Mouse (Mus musculus) urinary bladder, postnatal 10 days (tissue): ENCODE results near the gene Hspb3.

ENCODE experiments used
- DNase-seq: peaks from one replicate; pipeline ENCODE4 v3.0.0; 2022; ENCODE audit warnings: low spot score

Gene Hspb3

GRCm38 (mm10) chr13:113634732-113635481 is 28.6 kb downstream of the Hspb3 start:
- DNase-seq = no peak

- DNase-seq = no peak
Observed at GRCm38 (mm10) chr13:113632506-113632905, 31.0 kb downstream of the Hspb3 start.

- DNase-seq = no peak
Observed at GRCm38 (mm10) chr13:113627601-113628000, 35.9 kb downstream of the Hspb3 start.

GRCm38 (mm10) chr13:113622865-113623255 is 40.6 kb downstream of the Hspb3 start:
- no peak for DNase-seq

GRCm38 (mm10) chr13:113622122-113622864 is 41.2 kb downstream of the Hspb3 start:
- no peak for DNase-seq

GRCm38 (mm10) chr13:113619003-113619402 is 44.5 kb downstream of the Hspb3 start:
- DNase-seq = no peak

- peak; percentile 73 for DNase-seq
Observed at GRCm38 (mm10) chr13:113617891-113618823, 45.3 kb downstream of the Hspb3 start, which contains the start of gene Snx18. Gene Snx18, minus strand, starts transcription at chr13:113618564.

- DNase-seq = no peak
Observed at GRCm38 (mm10) chr13:113617338-113617890, 46.1 kb downstream of the Hspb3 start.

GRCm38 (mm10) chr13:113616751-113617337 is 46.6 kb downstream of the Hspb3 start:
- DNase-seq = no peak

- no peak for DNase-seq
Observed at GRCm38 (mm10) chr13:113615971-113616671, 47.4 kb downstream of the Hspb3 start.

- DNase-seq = no peak
Observed at GRCm38 (mm10) chr13:113615546-113615941, 47.9 kb downstream of the Hspb3 start.

- DNase-seq = no peak
Observed at GRCm38 (mm10) chr13:113614635-113615545, 48.6 kb downstream of the Hspb3 start.

GRCm38 (mm10) chr13:113613882-113614281 is 49.6 kb downstream of the Hspb3 start:
- DNase-seq = no peak

GRCm38 (mm10) chr13:113613341-113613740 is 50.1 kb downstream of the Hspb3 start:
- no peak for DNase-seq
